10 mouse cellular contexts compared by ENCODE assay signal in genomic region chr4:133257230-133257629, GRCm38 (mm10). TPM values are rescaled to one million over a fixed set of nuclear protein-coding genes. Genes with fewer than 3 reads are reported as not detected.
DNase-seq lines count a peak whose midpoint lies in the region; ATAC-seq and TF ChIP-seq lines count a peak whose summit lies in the region.
"Had no signal": no experiment of that assay in that cellular context is flagged by ENCODE, and none has a peak within 500 bp of the region (broad histone marks: within the 10 kb centered on the region; RNA-seq: fewer than 3 reads in every experiment).

No protein-coding gene starts in this region.

- H3K36me3 ChIP-seq in forebrain, postnatal 0 days (ENCODE audit: insufficient read depth): no peaks in the 10 kb centered on the region
- no peaks in the 10 kb centered on the region for H3K36me3 ChIP-seq in forebrain, embryonic 12.5 days (replicated peaks)
- H3K36me3 ChIP-seq in ES-Bruce4 (ENCODE audit: control insufficient read depth, insufficient read depth, low read length, poor library complexity, severe bottlenecking): no peaks in the 10 kb centered on the region
- no peaks in the 10 kb centered on the region for H3K36me3 ChIP-seq in kidney, adult 2 months (ENCODE audit: control insufficient read depth, insufficient read depth, low read length)
- no peaks in the 10 kb centered on the region for H3K36me3 ChIP-seq in liver, embryonic 11.5 days (ENCODE audit: control insufficient read depth, insufficient read depth, low read length)
- H3K36me3 ChIP-seq in midbrain, embryonic 16.5 days (ENCODE audit: control insufficient read depth, insufficient read depth, low read length): no peaks in the 10 kb centered on the region
- H3K36me3 ChIP-seq in midbrain, embryonic 13.5 days: no peaks in the 10 kb centered on the region

- H3K27me3 ChIP-seq in forebrain, postnatal 0 days (ENCODE audit: insufficient read depth, low read length): 0 out of 2 replicates have a peak, but pooled peaks cover 11% of the 10 kb centered on the region
- peaks cover 55% of the 10 kb centered on the region for H3K27me3 ChIP-seq in forebrain, embryonic 12.5 days
- H3K27me3 ChIP-seq in ES-Bruce4 (ENCODE audit: control insufficient read depth, insufficient read depth, low read length, poor library complexity, severe bottlenecking): no peaks in the 10 kb centered on the region
- no peaks in the 10 kb centered on the region for H3K27me3 ChIP-seq in kidney, adult 2 months (replicated peaks; ENCODE audit: control insufficient read depth, insufficient read depth, low read length)
- H3K27me3 ChIP-seq in liver, embryonic 11.5 days (replicated peaks; ENCODE audit: control insufficient read depth, insufficient read depth, low read length): peaks cover 32% of the 10 kb centered on the region
- H3K27me3 ChIP-seq in midbrain, embryonic 16.5 days (ENCODE audit: control insufficient read depth, insufficient read depth, low read depth, low read length): peaks cover 4% of the 10 kb centered on the region; the same call in 1 of the 2 replicates
- H3K27me3 ChIP-seq in midbrain, embryonic 13.5 days: peaks cover 50% of the 10 kb centered on the region

- ATAC-seq in forebrain, postnatal 0 days: no peak
- ATAC-seq in forebrain, embryonic 12.5 days (ENCODE audit: low FRiP score): no peak
- no peak for ATAC-seq in liver, embryonic 11.5 days (replicated peaks; ENCODE audit: low FRiP score)
- no peak for ATAC-seq in midbrain, embryonic 16.5 days
- no peak for ATAC-seq in midbrain, embryonic 13.5 days

- no peaks in the 10 kb centered on the region for H3K4me1 ChIP-seq in forebrain, postnatal 0 days (ENCODE audit: insufficient read depth)
- peaks cover 4% of the 10 kb centered on the region; the same call in 1 of the 2 replicates for H3K4me1 ChIP-seq in forebrain, embryonic 12.5 days
- peaks cover 5% of the 10 kb centered on the region for H3K4me1 ChIP-seq in ES-Bruce4 (ENCODE audit: control insufficient read depth, insufficient read depth, low read length)
- H3K4me1 ChIP-seq in kidney, adult 2 months (ENCODE audit: control insufficient read depth, insufficient read depth, low read length): peaks cover 5% of the 10 kb centered on the region; the same call in 1 of the 2 replicates
- no peaks in the 10 kb centered on the region for H3K4me1 ChIP-seq in liver, embryonic 11.5 days (replicated peaks; ENCODE audit: control insufficient read depth, insufficient read depth, low read length)
- no peaks in the 10 kb centered on the region for H3K4me1 ChIP-seq in midbrain, embryonic 16.5 days (ENCODE audit: control insufficient read depth, insufficient read depth, low read length)
- H3K4me1 ChIP-seq in midbrain, embryonic 13.5 days (replicated peaks): no peaks in the 10 kb centered on the region

- no peak for DNase-seq in forebrain, postnatal 0 days
- DNase-seq in kidney, adult 2 months: peak; percentile 66
- DNase-seq in liver, embryonic 11.5 days (ENCODE audit: low spot score): no peak
- DNase-seq in adrenal gland, postnatal 25 days: no peak
- DNase-seq: heart, postnatal 14 days; layer of hippocampus, postnatal 36 days had no signal

- no peak for TF ChIP-seq CTCF in forebrain, postnatal 0 days (IDR thresholded peaks at IDR 0.05; ENCODE audit: low read depth)
- no peak for TF ChIP-seq CTCF in ES-Bruce4 (IDR thresholded peaks at IDR 0.05; ENCODE audit: low read depth, low read length)
- no peak for TF ChIP-seq CTCF in kidney, adult 2 months (conservative IDR thresholded peaks at IDR 0.05; ENCODE audit: insufficient read depth, insufficient read length, low read depth, low read length)

- WGBS in forebrain, postnatal 0 days: 39% methylated on average over 12 of the region's 12 CpGs
- 36% methylated on average over 12 of the region's 12 CpGs for WGBS in forebrain, embryonic 12.5 days
- WGBS in kidney, adult 2 months: 41% methylated on average over 12 of the region's 12 CpGs
- 41% methylated on average over 12 of the region's 12 CpGs for WGBS in liver, embryonic 11.5 days
- WGBS in midbrain, embryonic 16.5 days: 39% methylated on average over 12 of the region's 12 CpGs
- 35% methylated on average over 12 of the region's 12 CpGs for WGBS in midbrain, embryonic 13.5 days

- peak overlapping the region; percentile 27; the same call in 1 of the 2 replicates for H3K4me2 ChIP-seq in forebrain, postnatal 0 days (ENCODE audit: low read depth)
- H3K4me2 ChIP-seq in forebrain, embryonic 12.5 days: no peak overlapping the region
- peak overlapping the region; percentile 12; the same call in 1 of the 2 replicates for H3K4me2 ChIP-seq in liver, embryonic 11.5 days
- no peak overlapping the region for H3K4me2 ChIP-seq in midbrain, embryonic 16.5 days (ENCODE audit: low read length)
- H3K4me2 ChIP-seq in midbrain, embryonic 13.5 days (replicated peaks): no peak overlapping the region

- TF ChIP-seq POLR2A in ES-Bruce4 (IDR thresholded peaks at IDR 0.05; ENCODE audit: insufficient read depth, low read length): no peak
- no peak for TF ChIP-seq POLR2A in kidney, adult 2 months (IDR thresholded peaks at IDR 0.05; ENCODE audit: low read depth, low read length)

- 0 out of 2 replicates have a peak, but pooled peaks have one; percentile 51 for TF ChIP-seq EP300 in ES-Bruce4 (IDR thresholded peaks at IDR 0.05; ENCODE audit: insufficient read depth, low read depth, low read length)

- no peaks in the 10 kb centered on the region for H3K9me3 ChIP-seq in forebrain, postnatal 0 days (ENCODE audit: low read length)
- no peaks in the 10 kb centered on the region for H3K9me3 ChIP-seq in forebrain, embryonic 12.5 days
- H3K9me3 ChIP-seq in ES-Bruce4 (replicated peaks; ENCODE audit: control insufficient read depth, insufficient read depth, low read length, poor library complexity, severe bottlenecking): no peaks in the 10 kb centered on the region
- H3K9me3 ChIP-seq in liver, embryonic 11.5 days (ENCODE audit: control insufficient read depth, low read length): no peaks in the 10 kb centered on the region
- H3K9me3 ChIP-seq in midbrain, embryonic 16.5 days (replicated peaks; ENCODE audit: control insufficient read depth, low read length, poor library complexity, severe bottlenecking): no peaks in the 10 kb centered on the region
- no peaks in the 10 kb centered on the region for H3K9me3 ChIP-seq in midbrain, embryonic 13.5 days

- H3K9ac ChIP-seq in forebrain, postnatal 0 days: no peak overlapping the region
- no peak overlapping the region for H3K9ac ChIP-seq in forebrain, embryonic 12.5 days
- H3K9ac ChIP-seq in ES-Bruce4 (ENCODE audit: low read depth, poor library complexity, severe bottlenecking): no peak overlapping the region
- no peak overlapping the region for H3K9ac ChIP-seq in liver, embryonic 11.5 days (ENCODE audit: low read depth, low read length)
- H3K9ac ChIP-seq in midbrain, embryonic 16.5 days (ENCODE audit: low read depth, low read length): no peak overlapping the region
- no peak overlapping the region for H3K9ac ChIP-seq in midbrain, embryonic 13.5 days (replicated peaks)

- no peak overlapping the region for H3K4me3 ChIP-seq in forebrain, postnatal 0 days (ENCODE audit: low read depth, low read length)
- H3K4me3 ChIP-seq in forebrain, embryonic 12.5 days (replicated peaks): no peak overlapping the region
- H3K4me3 ChIP-seq in ES-Bruce4 (ENCODE audit: low read depth, low read length): 0 out of 2 replicates have a peak overlapping the region, but pooled peaks have one; percentile 1
- H3K4me3 ChIP-seq in kidney, adult 2 months (ENCODE audit: insufficient read depth, low read depth, low read length): no peak overlapping the region
- H3K4me3 ChIP-seq in liver, embryonic 11.5 days (ENCODE audit: low read depth, low read length): no peak overlapping the region
- H3K4me3 ChIP-seq in midbrain, embryonic 16.5 days (ENCODE audit: low read depth, low read length): no peak overlapping the region
- H3K4me3 ChIP-seq in midbrain, embryonic 13.5 days (replicated peaks): no peak overlapping the region

- no peak overlapping the region for H3K27ac ChIP-seq in forebrain, postnatal 0 days (ENCODE audit: low read depth, low read length)
- no peak overlapping the region for H3K27ac ChIP-seq in forebrain, embryonic 12.5 days
- no peak overlapping the region for H3K27ac ChIP-seq in ES-Bruce4 (ENCODE audit: insufficient read depth, low read length)
- no peak overlapping the region for H3K27ac ChIP-seq in kidney, adult 2 months (ENCODE audit: insufficient read depth, low read depth, low read length)
- no peak overlapping the region for H3K27ac ChIP-seq in liver, embryonic 11.5 days (ENCODE audit: low read depth, low read length)
- no peak overlapping the region for H3K27ac ChIP-seq in midbrain, embryonic 16.5 days (ENCODE audit: low read length)
- H3K27ac ChIP-seq in midbrain, embryonic 13.5 days: no peak overlapping the region

RNA-seq across cellular contexts. Expression of gene Sytl1, which starts 5.7 kb away (rescaled TPM):
- total RNA-seq in forebrain, postnatal 0 days (2014; rRNA removed): 0.69 TPM in 1 of 2 replicates, not detected in the other
- polyA plus RNA-seq in forebrain, postnatal 0 days (2015; fragmentation: Nextera tagmentation; extraction: Ambion mirVana): 0.14 and 0.52 TPM in 2 replicates
- polyA plus RNA-seq in forebrain, embryonic 12.5 days (2016; fragmentation: Nextera tagmentation; extraction: Ambion mirVana): 0.74 and 0.80 TPM in 2 replicates
- 12.6 and 15.2 TPM in 2 replicates for polyA plus RNA-seq in ES-Bruce4 (2011; ENCODE audit: insufficient read depth, insufficient read length, low read depth, missing spikeins)
- polyA plus RNA-seq in kidney, adult 2 months (2012; rRNA removed): 5.9 TPM in 2 replicates
- polyA plus RNA-seq in liver, embryonic 11.5 days (2014; fragmentation: Nextera tagmentation; extraction: Ambion mirVana): 0.39 and 0.52 TPM in 2 replicates
- total RNA-seq in adrenal gland, postnatal 25 days (2021): 1.9 and 2.0 TPM in 2 replicates
- polyA plus RNA-seq in midbrain, embryonic 16.5 days (2015; fragmentation: Nextera tagmentation; extraction: Ambion mirVana): 0.16 and 0.25 TPM in 2 replicates
- polyA plus RNA-seq in midbrain, embryonic 13.5 days (2015; fragmentation: Nextera tagmentation; extraction: Ambion mirVana): 0.40 and 0.66 TPM in 2 replicates

RNA-seq across cellular contexts. Expression of gene Map3k6, which starts 16.6 kb away (rescaled TPM):
- total RNA-seq in forebrain, postnatal 0 days (2014; rRNA removed): 4.7 and 7.2 TPM in 2 replicates
- 4.3 and 4.4 TPM in 2 replicates for polyA plus RNA-seq in forebrain, postnatal 0 days (2015; fragmentation: Nextera tagmentation; extraction: Ambion mirVana)
- polyA plus RNA-seq in forebrain, embryonic 12.5 days (2016; fragmentation: Nextera tagmentation; extraction: Ambion mirVana): 1.3 TPM in 2 replicates
- polyA plus RNA-seq in ES-Bruce4 (2011; ENCODE audit: insufficient read depth, insufficient read length, low read depth, missing spikeins): 3.8 TPM in 2 replicates
- polyA plus RNA-seq in kidney, adult 2 months (2012; rRNA removed): 3.8 and 4.3 TPM in 2 replicates
- 2.2 and 3.5 TPM in 2 replicates for polyA plus RNA-seq in liver, embryonic 11.5 days (2014; fragmentation: Nextera tagmentation; extraction: Ambion mirVana)
- 15.7 and 20.1 TPM in 2 replicates for total RNA-seq in adrenal gland, postnatal 25 days (2021)
- 2.8 TPM in 2 replicates for polyA plus RNA-seq in midbrain, embryonic 16.5 days (2015; fragmentation: Nextera tagmentation; extraction: Ambion mirVana)
- polyA plus RNA-seq in midbrain, embryonic 13.5 days (2015; fragmentation: Nextera tagmentation; extraction: Ambion mirVana): 0.79 and 2.3 TPM in 2 replicates

RNA-seq across cellular contexts. Expression of gene Tmem222, which starts 20.4 kb away (rescaled TPM):
- total RNA-seq in forebrain, postnatal 0 days (2014; rRNA removed): 108 and 125 TPM in 2 replicates
- polyA plus RNA-seq in forebrain, postnatal 0 days (2015; fragmentation: Nextera tagmentation; extraction: Ambion mirVana): 146 and 157 TPM in 2 replicates
- polyA plus RNA-seq in forebrain, embryonic 12.5 days (2016; fragmentation: Nextera tagmentation; extraction: Ambion mirVana): 70.9 and 74.3 TPM in 2 replicates
- polyA plus RNA-seq in ES-Bruce4 (2011; ENCODE audit: insufficient read depth, insufficient read length, low read depth, missing spikeins): 28.5 and 32.4 TPM in 2 replicates
- 70.6 and 80.4 TPM in 2 replicates for polyA plus RNA-seq in kidney, adult 2 months (2012; rRNA removed)
- polyA plus RNA-seq in liver, embryonic 11.5 days (2014; fragmentation: Nextera tagmentation; extraction: Ambion mirVana): 73.5 and 74.2 TPM in 2 replicates
- 60.2 and 73.3 TPM in 2 replicates for total RNA-seq in adrenal gland, postnatal 25 days (2021)
- 111 and 121 TPM in 2 replicates for polyA plus RNA-seq in midbrain, embryonic 16.5 days (2015; fragmentation: Nextera tagmentation; extraction: Ambion mirVana)
- 103 TPM in 2 replicates for polyA plus RNA-seq in midbrain, embryonic 13.5 days (2015; fragmentation: Nextera tagmentation; extraction: Ambion mirVana)

RNA-seq across cellular contexts. Expression of gene Gpr3, which starts 44.9 kb away (rescaled TPM):
- total RNA-seq in forebrain, postnatal 0 days (2014; rRNA removed): 1.1 and 2.2 TPM in 2 replicates
- 2.6 and 2.7 TPM in 2 replicates for polyA plus RNA-seq in forebrain, postnatal 0 days (2015; fragmentation: Nextera tagmentation; extraction: Ambion mirVana)
- 0.14 and 0.29 TPM in 2 replicates for polyA plus RNA-seq in forebrain, embryonic 12.5 days (2016; fragmentation: Nextera tagmentation; extraction: Ambion mirVana)
- polyA plus RNA-seq in ES-Bruce4 (2011; ENCODE audit: insufficient read depth, insufficient read length, low read depth, missing spikeins): 0.26 and 0.52 TPM in 2 replicates
- polyA plus RNA-seq in kidney, adult 2 months (2012; rRNA removed): 0.39 and 0.53 TPM in 2 replicates
- polyA plus RNA-seq in liver, embryonic 11.5 days (2014; fragmentation: Nextera tagmentation; extraction: Ambion mirVana): 0.17 TPM in 1 of 2 replicates, not detected in the other
- total RNA-seq in adrenal gland, postnatal 25 days (2021): not detected in 2 replicates
- 1.5 and 2.0 TPM in 2 replicates for polyA plus RNA-seq in midbrain, embryonic 16.5 days (2015; fragmentation: Nextera tagmentation; extraction: Ambion mirVana)
- polyA plus RNA-seq in midbrain, embryonic 13.5 days (2015; fragmentation: Nextera tagmentation; extraction: Ambion mirVana): 0.22 and 0.67 TPM in 2 replicates

RNA-seq across cellular contexts. Expression of gene Cd164l2, which starts 45.3 kb away (rescaled TPM):
- 2.8 and 4.6 TPM in 2 replicates for total RNA-seq in forebrain, postnatal 0 days (2014; rRNA removed)
- 4.2 and 6.1 TPM in 2 replicates for polyA plus RNA-seq in forebrain, postnatal 0 days (2015; fragmentation: Nextera tagmentation; extraction: Ambion mirVana)
- polyA plus RNA-seq in forebrain, embryonic 12.5 days (2016; fragmentation: Nextera tagmentation; extraction: Ambion mirVana): 0.47 and 0.50 TPM in 2 replicates
- 9.6 and 12.4 TPM in 2 replicates for polyA plus RNA-seq in ES-Bruce4 (2011; ENCODE audit: insufficient read depth, insufficient read length, low read depth, missing spikeins)
- 15.3 and 17.7 TPM in 2 replicates for polyA plus RNA-seq in kidney, adult 2 months (2012; rRNA removed)
- polyA plus RNA-seq in liver, embryonic 11.5 days (2014; fragmentation: Nextera tagmentation; extraction: Ambion mirVana): 0.70 and 0.77 TPM in 2 replicates
- total RNA-seq in adrenal gland, postnatal 25 days (2021): 1.4 and 1.5 TPM in 2 replicates
- 3.8 and 4.1 TPM in 2 replicates for polyA plus RNA-seq in midbrain, embryonic 16.5 days (2015; fragmentation: Nextera tagmentation; extraction: Ambion mirVana)
- polyA plus RNA-seq in midbrain, embryonic 13.5 days (2015; fragmentation: Nextera tagmentation; extraction: Ambion mirVana): 0.67 and 1.3 TPM in 2 replicates
- total RNA-seq: heart, postnatal 14 days had no signal

Comparison
In these comparisons a context has a peak if more than half of its experiments do, and no peak if none do; other contexts are left out.
1. H3K4me2 ChIP-seq: peak in forebrain, postnatal 0 days (single experiment) and liver, embryonic 11.5 days (single experiment); none in forebrain, embryonic 12.5 days (single experiment), midbrain, embryonic 16.5 days (single experiment) and midbrain, embryonic 13.5 days (single experiment).